Mouse (Mus musculus) G1E (cell line): Measurements from ENCODE around the gene Gm27021. TPM values are rescaled to one million over a fixed set of nuclear protein-coding genes. Genes with fewer than 3 reads are reported as not detected.

Experiments
- ATAC-seq: 2 replicates; pipeline ENCODE4 v1.8.0; 2016; ENCODE audit warnings: mild to moderate bottlenecking; ENCODE audit not compliant: insufficient number of reproducible peaks, poor library complexity, low FRiP score, severe bottlenecking; ENCODE audit errors: extremely low read depth
- DNase-seq: peaks from one replicate; pipeline ENCODE4 v3.0.0; 2012; ENCODE audit warnings: low spot score
- H3K27me3 ChIP-seq: 2 replicates; pipeline ENCODE4 v1.6.1; 2012; ENCODE audit warnings: mild to moderate bottlenecking, low read length, inconsistent platforms; ENCODE audit not compliant: insufficient read depth
- H3K36me3 ChIP-seq: replicated peaks from 2 replicates; pipeline ENCODE3; 2012; ENCODE audit warnings: mild to moderate bottlenecking, inconsistent platforms
- H3K4me1 ChIP-seq: 2 replicates; pipeline ENCODE4 v1.6.1; 2012; ENCODE audit warnings: low read depth, low read length, inconsistent platforms, mixed read lengths; ENCODE audit not compliant: insufficient read depth
- H3K4me3 ChIP-seq: 2 replicates; pipeline ENCODE4 v1.5.1; 2012; ENCODE audit warnings: low read depth, mild to moderate bottlenecking, inconsistent platforms, low read length, moderate library complexity, mixed read lengths
- H3K9me3 ChIP-seq: replicated peaks from 2 replicates; pipeline ENCODE4 v1.6.1; 2012; ENCODE audit warnings: inconsistent platforms
- CTCF ChIP-seq: IDR thresholded peaks from 2 replicates; pipeline ENCODE4 v1.5.1; 2012; ENCODE audit warnings: low read depth, low read length, inconsistent platforms, mixed read lengths
- GATA1 ChIP-seq: IDR thresholded peaks from 2 replicates; pipeline ENCODE4 v1.6.1; 2012; ENCODE audit warnings: borderline replicate concordance, low read length, inconsistent platforms, mixed read lengths
- GATA2 ChIP-seq: IDR thresholded peaks from 2 replicates; pipeline ENCODE4 v1.6.1; 2012; ENCODE audit warnings: low read depth, low read length, inconsistent platforms, borderline replicate concordance
- POLR2AphosphoS5 ChIP-seq: IDR thresholded peaks from 2 replicates; pipeline ENCODE4 v1.6.1; 2012; ENCODE audit warnings: low read depth, low read length, inconsistent platforms; ENCODE audit not compliant: insufficient replicate concordance
- TAL1 ChIP-seq: conservative IDR thresholded peaks from 2 replicates; pipeline ENCODE4 v1.6.1; 2012; ENCODE audit warnings: low read depth, low read length, inconsistent platforms, mixed read lengths
- polyA plus RNA-seq: library from polyadenylated mRNA; stranded (reverse); fragments of >175 nt; gene quantifications from 2 replicates; pipeline ENCODE4 v1.2.3, GENCODE M21; 2012
- total RNA-seq, 2 experiments: library from RNA; stranded (forward) in 1 of 2; stranded (reverse) in 1 of 2; fragments of 200-1000 nt in 1 of 2; fragments of >200 nt in 1 of 2; fragmentation: Nextera tagmentation in 1 of 2; gene quantifications; 2 replicates each; pipeline ENCODE4 v1.2.3; 2014 to 2017

Gm27021 gene
- total and polyA plus RNA-seq, 3 experiments, result 0.77 TPM; not detected in 2

- DNase-seq, result no peak
- ATAC-seq, result no peak
- Histone ChIP-seq H3K36me3 (peaks cover 99% of the 10 kb centered on the region), H3K4me1 (peaks cover 48% of the 10 kb centered on the region), H3K27me3 (no peaks in the 10 kb centered on the region; the same call in 1 of the 2 replicates), H3K4me3 (0 out of 2 replicates have a peak overlapping the region, but pooled peaks have one; percentile 14), H3K9me3 (no peaks in the 10 kb centered on the region; the same call in 1 of the 2 replicates)
- TF ChIP-seq GATA2 (no peak), CTCF (no peak), GATA1 (no peak), POLR2AphosphoS5 (no peak), TAL1 (no peak)
These were observed 105.1 kb downstream of the Gm27021 start for GRCm38 (mm10) chr8:120562680-120563347.

GRCm38 (mm10) chr8:120561539-120562435 lies 106.1 kb downstream of the Gm27021 start:
- TF ChIP-seq CTCF (0 out of 2 replicates have a peak, but pooled peaks have one; percentile 21), GATA2 (no peak)
- H3K36me3 ChIP-seq, result peaks cover 99% of the 10 kb centered on the region
- DNase-seq, result no peak
- H3K9me3 ChIP-seq, result no peaks in the 10 kb centered on the region
- no peaks in the 10 kb centered on the region; the same call in 1 of the 2 replicates for H3K27me3 ChIP-seq
- no peak for ATAC-seq
- no peak overlapping the region for H3K4me3 ChIP-seq
- peaks cover 58% of the 10 kb centered on the region for H3K4me1 ChIP-seq

- ATAC-seq, result no peak
- Histone ChIP-seq H3K9me3 (no peaks in the 10 kb centered on the region), H3K27me3 (no peaks in the 10 kb centered on the region; the same call in 1 of the 2 replicates), H3K36me3 (peaks cover 99% of the 10 kb centered on the region), H3K4me1 (peaks cover 70% of the 10 kb centered on the region), H3K4me3 (no peak overlapping the region)
- no peak for TF ChIP-seq POLR2AphosphoS5
- no peak for TF ChIP-seq TAL1
- no peak for TF ChIP-seq GATA1
- TF ChIP-seq CTCF, result no peak
- TF ChIP-seq GATA2, result no peak
- DNase-seq, result no peak
These were observed 107.3 kb downstream of the Gm27021 start for GRCm38 (mm10) chr8:120560535-120560934.

GRCm38 (mm10) chr8:120559654-120560053 lies 108.2 kb downstream of the Gm27021 start:
- TF ChIP-seq POLR2AphosphoS5 (no peak), GATA1 (no peak), GATA2 (no peak), TAL1 (no peak), CTCF (no peak)
- Histone ChIP-seq H3K36me3 (peaks cover 100% of the 10 kb centered on the region), H3K27me3 (no peaks in the 10 kb centered on the region; the same call in 1 of the 2 replicates), H3K9me3 (no peaks in the 10 kb centered on the region), H3K4me3 (no peak overlapping the region), H3K4me1 (peaks cover 69% of the 10 kb centered on the region)
- no peak for ATAC-seq
- no peak for DNase-seq

Other genes starting within 250 kb of the Gm27021 start
- gene Gins2, start 78.8 kb downstream of the Gm27021 start, total RNA-seq (2014; fragmentation: Nextera tagmentation), result 34.6 and 43.9 TPM in 2 replicates
- gene Gins2, start 78.8 kb downstream of the Gm27021 start, total RNA-seq (2017), result 11.3 and 27.9 TPM in 2 replicates
- 49.8 and 83.4 TPM in 2 replicates for gene Gins2, start 78.8 kb downstream of the Gm27021 start, polyA plus RNA-seq
- not detected in 2 replicates for gene 1190005I06Rik, start 20.4 kb downstream of the Gm27021 start, total RNA-seq (2014; fragmentation: Nextera tagmentation)
- gene 1190005I06Rik, start 20.4 kb downstream of the Gm27021 start, total RNA-seq (2017), result 0.71 TPM in 1 of 2 replicates, not detected in the other
- gene 1190005I06Rik, start 20.4 kb downstream of the Gm27021 start, polyA plus RNA-seq, result 0.10 and 0.26 TPM in 2 replicates
- 248 and 277 TPM in 2 replicates for gene Cox4i1, start 143 bp upstream of the Gm27021 start, total RNA-seq (2014; fragmentation: Nextera tagmentation)
- 542 and 638 TPM in 2 replicates for gene Cox4i1, start 143 bp upstream of the Gm27021 start, total RNA-seq (2017)
- 180 and 328 TPM in 2 replicates for gene Cox4i1, start 143 bp upstream of the Gm27021 start, polyA plus RNA-seq
- gene Emc8, start 494 bp upstream of the Gm27021 start, total RNA-seq (2014; fragmentation: Nextera tagmentation), result 12.3 and 18.7 TPM in 2 replicates
- gene Emc8, start 494 bp upstream of the Gm27021 start, total RNA-seq (2017), result 40.9 and 41.6 TPM in 2 replicates
- 89.7 and 117 TPM in 2 replicates for gene Emc8, start 494 bp upstream of the Gm27021 start, polyA plus RNA-seq
- gene Irf8, start 68.3 kb upstream of the Gm27021 start, total RNA-seq (2014; fragmentation: Nextera tagmentation), result not detected in 2 replicates
- gene Irf8, start 68.3 kb upstream of the Gm27021 start, total RNA-seq (2017), result 0.05 TPM in 1 of 2 replicates, not detected in the other
- gene Irf8, start 68.3 kb upstream of the Gm27021 start, polyA plus RNA-seq, result 0.07 TPM in 2 replicates